Mouse (Mus musculus) lung, embryonic 16.5 days (tissue): Measurements from ENCODE around the gene Olfr1423. TPM values are rescaled to one million over a fixed set of nuclear protein-coding genes. Genes with fewer than 3 reads are reported as not detected.
"Not testable (repeated sequence)": the region's sequence is repeated elsewhere in the genome, so short reads cannot be mapped to it uniquely, and the experiment has no call there.

ENCODE experiments used
- ATAC-seq: fragments of 200-750 bp; cut with Nextera tagmentation; 2 replicates; pipeline ENCODE4 v1.8.0; 2017; ENCODE audit warnings: low read depth, mild to moderate bottlenecking, moderate library complexity
- H3K27ac ChIP-seq: fragments of 300-500 bp; sonication (generic); 2 replicates; pipeline ENCODE4 v1.5.1; 2014; ENCODE audit warnings: mild to moderate bottlenecking, control low read depth, low read length
- H3K27me3 ChIP-seq: fragments of 300-500 bp; sonication (generic); 2 replicates; pipeline ENCODE4 v1.6.1; 2014; ENCODE audit warnings: low read depth, low read length, mixed read lengths; ENCODE audit not compliant: control insufficient read depth, insufficient read depth
- H3K36me3 ChIP-seq: fragments of 300-500 bp; sonication (generic); 2 replicates; pipeline ENCODE4 v1.6.1; 2014; ENCODE audit warnings: low read length; ENCODE audit not compliant: control insufficient read depth, insufficient read depth
- H3K4me1 ChIP-seq: fragments of 300-500 bp; sonication (generic); replicated peaks from 2 replicates; pipeline ENCODE4 v1.6.1; 2014; ENCODE audit warnings: low read length, mixed read lengths; ENCODE audit not compliant: control insufficient read depth, insufficient read depth
- H3K4me2 ChIP-seq: fragments of 300-500 bp; sonication (generic); 2 replicates; pipeline ENCODE4 v1.6.1; 2014; ENCODE audit warnings: low read depth, low read length, control low read depth
- H3K4me3 ChIP-seq: fragments of 300-500 bp; sonication (generic); 2 replicates; pipeline ENCODE4 v1.5.1; 2014; ENCODE audit warnings: mild to moderate bottlenecking, low read length, control low read depth
- H3K9ac ChIP-seq: fragments of 300-500 bp; sonication (generic); 2 replicates; pipeline ENCODE4 v1.6.1; 2014; ENCODE audit warnings: low read length, control low read depth
- H3K9me3 ChIP-seq: fragments of 300-500 bp; sonication (generic); 2 replicates; pipeline ENCODE4 v1.6.1; 2016; ENCODE audit warnings: low read length; ENCODE audit not compliant: control insufficient read depth
- WGBS: fragments of 180-500 bp; shearing (Covaris S2); extraction: QIAGEN DNeasy Blood & Tissue Kit; methylation state at CpG from one replicate; pipeline ENCODE4 v1.1.7; 2014; 5-methylcytosine and 5-hydroxymethylcytosine counted together
- polyA plus RNA-seq: library from polyadenylated mRNA; unstranded; fragments of >200 nt; fragmentation: Nextera tagmentation; extraction: Ambion mirVana; gene quantifications from 2 replicates; pipeline ENCODE4 v1.2.1, GENCODE M21; 2015

The Olfr1423 gene
- not detected in 2 replicates for polyA plus RNA-seq

DNA sequence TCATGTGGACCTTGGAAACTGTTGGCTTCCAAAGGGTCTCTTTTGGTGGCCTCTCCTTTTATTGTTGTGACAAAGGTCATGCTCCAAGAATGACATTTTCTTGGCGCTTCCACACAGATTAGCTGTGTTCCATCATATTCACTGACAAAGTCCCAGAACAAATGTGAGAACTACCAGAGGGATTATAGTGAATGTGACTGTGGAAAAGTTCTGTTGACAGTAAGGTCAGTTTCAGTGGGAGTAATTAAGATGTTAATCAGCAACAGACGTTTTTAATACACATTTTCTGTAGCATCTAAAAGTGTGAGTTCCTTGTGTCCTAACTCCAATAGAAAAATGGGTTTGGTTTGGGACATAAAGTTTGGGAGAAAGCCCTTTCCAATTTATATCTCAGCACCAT lies at the start of gene Olfr1423:
TSS of gene Olfr1423 (minus strand) at position 101 of the 400 bp plus-strand sequence.
- no peaks in the 10 kb centered on the region for H3K36me3 ChIP-seq
- H3K4me2 ChIP-seq = no peak within 1 kb of the TSS
- no peaks in the 10 kb centered on the region for H3K4me1 ChIP-seq
- no peak within 1 kb of the TSS for H3K9ac ChIP-seq
- no peak for ATAC-seq
- no peak within 1 kb of the TSS for H3K4me3 ChIP-seq
- 47% methylated on average over 2 of the region's 2 CpGs for WGBS
- H3K27ac ChIP-seq = no peak within 1 kb of the TSS
- no peaks in the 10 kb centered on the region for H3K27me3 ChIP-seq
- no peaks in the 10 kb centered on the region for H3K9me3 ChIP-seq

DNA sequence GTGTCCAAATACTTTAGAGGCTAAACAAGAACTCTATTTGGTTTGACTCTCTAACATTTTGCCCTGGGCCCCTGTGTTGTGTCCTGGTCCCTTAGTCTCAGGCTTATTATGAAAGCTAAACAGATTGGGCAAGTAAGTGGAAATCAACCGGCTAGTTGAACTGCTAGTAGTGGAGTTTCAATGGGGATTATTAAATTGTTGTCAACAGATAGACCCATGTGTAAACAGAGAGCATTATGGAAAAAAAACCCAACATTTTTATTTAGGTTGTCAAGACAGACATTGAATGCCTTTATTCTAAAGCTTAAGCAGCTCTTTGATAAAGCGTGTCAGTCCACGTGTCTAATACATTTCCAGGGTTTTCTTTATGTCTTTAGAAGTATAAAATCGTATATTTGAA lies 36.5 kb upstream of the Olfr1423 start, which contains the start of gene Olfr1425:
TSS of gene Olfr1425 (minus strand) at position 101 of the 400 bp plus-strand sequence.
- H3K36me3 ChIP-seq, H3K4me1 ChIP-seq, H3K27ac ChIP-seq, H3K4me2 ChIP-seq, H3K9me3 ChIP-seq, H3K27me3 ChIP-seq, H3K9ac ChIP-seq, H3K4me3 ChIP-seq, ATAC-seq: not testable (repeated sequence)
- 74% methylated on average over 4 of the region's 4 CpGs for WGBS

DNA sequence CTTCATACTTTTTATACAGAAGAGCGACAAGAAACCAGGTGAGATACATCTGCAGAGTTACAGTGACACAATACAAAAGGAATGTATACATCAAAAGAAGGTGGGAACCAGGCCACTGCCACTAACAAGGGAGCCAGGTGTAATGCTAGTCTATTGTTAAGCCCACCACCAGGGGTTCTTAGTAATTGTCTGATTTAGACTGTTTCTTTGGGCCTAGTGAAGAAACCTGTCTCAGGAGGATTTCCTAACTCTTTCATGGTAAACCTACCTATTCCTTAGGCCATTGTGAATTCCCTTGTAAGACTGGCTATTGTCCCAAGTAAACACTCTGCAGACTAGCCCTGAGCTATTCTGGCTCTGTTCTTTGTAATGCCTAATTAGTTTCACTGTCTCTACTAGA lies 28.4 kb upstream of the Olfr1423 start:
- not testable (repeated sequence) for ATAC-seq, H3K4me2 ChIP-seq, H3K4me1 ChIP-seq, H3K27ac ChIP-seq, H3K36me3 ChIP-seq, H3K9ac ChIP-seq, H3K9me3 ChIP-seq, H3K27me3 ChIP-seq, H3K4me3 ChIP-seq
- WGBS = 75% methylated on average over 1 of the region's 1 CpGs

DNA sequence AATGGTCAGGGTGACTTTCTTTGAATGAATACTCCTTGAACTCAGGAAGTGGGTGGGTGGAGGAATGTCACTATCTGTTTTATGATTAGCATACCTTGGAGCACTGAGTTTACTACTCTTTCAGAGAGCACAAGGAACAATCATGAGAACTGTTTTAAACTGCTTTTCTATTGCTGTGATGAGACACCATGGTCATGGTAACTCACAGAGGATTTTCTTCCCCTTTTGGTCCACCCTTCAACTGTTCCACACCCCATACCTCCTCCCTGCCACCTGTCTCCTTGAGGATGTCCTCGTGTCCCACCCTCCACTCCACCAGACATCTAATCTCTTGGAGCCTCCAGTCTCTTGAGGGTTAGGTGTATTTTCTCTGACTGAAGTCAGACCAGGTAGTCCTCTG lies 26.7 kb upstream of the Olfr1423 start:
- not testable (repeated sequence) for H3K4me2 ChIP-seq, H3K4me3 ChIP-seq, ATAC-seq, H3K36me3 ChIP-seq, H3K27me3 ChIP-seq, H3K9me3 ChIP-seq, H3K27ac ChIP-seq, H3K9ac ChIP-seq, H3K4me1 ChIP-seq
- 65% methylated on average over 1 of the region's 1 CpGs for WGBS

DNA sequence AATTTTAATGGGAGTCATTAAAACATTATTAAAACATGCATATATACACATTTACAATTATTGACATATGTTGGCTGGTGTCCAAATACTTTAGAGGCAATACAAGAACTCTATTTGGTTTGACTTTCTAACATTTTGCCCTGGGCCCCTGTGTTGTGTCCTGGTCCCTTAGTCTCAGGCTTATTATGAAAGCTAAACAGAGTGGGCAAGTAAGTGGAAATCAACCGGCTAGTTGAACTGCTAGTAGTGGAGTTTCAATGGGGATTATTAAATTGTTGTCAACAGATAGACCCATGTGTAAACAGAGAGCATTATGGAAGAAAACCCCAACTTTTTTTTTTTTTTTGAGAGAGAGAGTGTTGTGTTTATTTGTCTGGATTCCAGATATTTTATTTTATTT lies 21.5 kb upstream of the Olfr1423 start, which contains the start of gene Olfr1424:
TSS of gene Olfr1424 (minus strand) at position 101 of the 400 bp plus-strand sequence.
- H3K27me3 ChIP-seq, H3K4me1 ChIP-seq, H3K27ac ChIP-seq, H3K4me3 ChIP-seq, ATAC-seq, H3K9ac ChIP-seq, H3K9me3 ChIP-seq, H3K4me2 ChIP-seq, H3K36me3 ChIP-seq: not testable (repeated sequence)
- 81% methylated on average over 1 of the region's 1 CpGs for WGBS

DNA sequence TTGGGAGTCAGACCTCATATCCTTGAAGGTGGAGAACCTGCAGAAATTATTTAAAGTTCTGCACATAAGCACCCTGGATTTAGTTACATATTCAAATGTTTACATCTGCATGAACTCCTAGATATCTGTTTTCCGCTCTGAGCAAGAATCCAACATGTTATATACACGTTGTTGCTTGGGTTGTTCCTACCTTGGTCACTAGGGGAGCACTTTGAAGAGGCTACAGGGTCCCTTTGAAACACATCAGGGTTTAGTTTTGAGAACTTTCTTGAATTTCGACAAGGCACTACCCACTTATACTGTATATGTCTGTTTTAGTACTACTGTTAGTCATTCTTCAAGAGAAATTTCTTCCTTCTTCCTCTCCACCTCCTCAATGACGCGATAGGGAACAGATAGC lies 2.0 kb upstream of the Olfr1423 start:
- ATAC-seq = no peak
- Histone ChIP-seq H3K9ac (no peak overlapping the region), H3K4me3 (no peak overlapping the region), H3K36me3 (no peaks in the 10 kb centered on the region), H3K4me2 (no peak overlapping the region), H3K27me3 (no peaks in the 10 kb centered on the region), H3K9me3 (no peaks in the 10 kb centered on the region), H3K4me1 (no peaks in the 10 kb centered on the region), H3K27ac (no peak overlapping the region)
- WGBS = 91% methylated on average over 5 of the region's 5 CpGs

DNA sequence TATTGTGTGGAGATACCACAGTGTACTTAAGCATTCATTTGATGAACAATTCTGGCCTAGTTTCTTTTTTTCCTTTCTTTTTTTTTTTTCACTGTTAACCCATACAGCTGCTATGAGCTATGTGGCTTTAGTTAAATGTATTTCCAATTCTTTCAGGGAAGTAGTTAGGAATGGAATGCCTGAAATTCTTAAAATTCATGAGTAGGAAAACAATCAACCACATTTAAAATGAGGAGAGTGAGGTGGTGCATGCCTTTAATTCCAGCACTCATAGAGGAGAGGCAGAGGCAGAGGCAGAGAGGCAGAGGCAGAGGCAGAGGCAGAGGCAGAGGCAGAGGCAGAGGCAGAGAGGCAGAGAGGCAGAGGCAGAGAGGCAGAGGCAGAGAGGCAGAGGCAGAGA lies 3.4 kb downstream of the Olfr1423 start:
- no peaks in the 10 kb centered on the region for H3K36me3 ChIP-seq
- no peaks in the 10 kb centered on the region for H3K27me3 ChIP-seq
- no peak overlapping the region for H3K4me2 ChIP-seq
- no peak overlapping the region for H3K27ac ChIP-seq
- no peaks in the 10 kb centered on the region for H3K9me3 ChIP-seq
- no peak overlapping the region for H3K4me3 ChIP-seq
- H3K4me1 ChIP-seq = no peaks in the 10 kb centered on the region
- ATAC-seq = no peak
- H3K9ac ChIP-seq = no peak overlapping the region

DNA sequence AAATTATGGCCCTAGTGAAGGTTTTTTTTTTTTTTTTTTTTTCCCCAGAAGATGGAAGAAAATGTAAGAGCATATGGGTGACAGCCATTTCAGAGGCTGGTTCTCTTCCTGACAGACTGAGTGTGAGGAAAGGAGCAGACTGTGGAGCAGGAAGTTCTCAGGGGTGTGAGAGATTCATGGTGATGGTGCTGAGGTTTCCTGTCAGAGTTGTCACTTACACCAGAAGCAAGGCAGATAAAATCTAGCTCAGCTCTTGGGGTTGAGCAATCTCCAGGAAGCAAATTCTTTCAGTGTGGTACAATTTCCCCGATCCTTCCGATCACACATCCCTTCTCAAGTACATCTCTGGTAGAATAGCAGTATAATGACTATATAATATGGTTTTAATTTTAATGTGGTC lies 14.5 kb downstream of the Olfr1423 start:
- Histone ChIP-seq H3K4me3 (no peak overlapping the region), H3K4me1 (no peaks in the 10 kb centered on the region), H3K36me3 (no peaks in the 10 kb centered on the region), H3K27ac (no peak overlapping the region), H3K4me2 (no peak overlapping the region), H3K27me3 (no peaks in the 10 kb centered on the region), H3K9ac (no peak overlapping the region), H3K9me3 (no peaks in the 10 kb centered on the region)
- 19% methylated on average over 2 of the region's 2 CpGs for WGBS
- no peak for ATAC-seq

DNA sequence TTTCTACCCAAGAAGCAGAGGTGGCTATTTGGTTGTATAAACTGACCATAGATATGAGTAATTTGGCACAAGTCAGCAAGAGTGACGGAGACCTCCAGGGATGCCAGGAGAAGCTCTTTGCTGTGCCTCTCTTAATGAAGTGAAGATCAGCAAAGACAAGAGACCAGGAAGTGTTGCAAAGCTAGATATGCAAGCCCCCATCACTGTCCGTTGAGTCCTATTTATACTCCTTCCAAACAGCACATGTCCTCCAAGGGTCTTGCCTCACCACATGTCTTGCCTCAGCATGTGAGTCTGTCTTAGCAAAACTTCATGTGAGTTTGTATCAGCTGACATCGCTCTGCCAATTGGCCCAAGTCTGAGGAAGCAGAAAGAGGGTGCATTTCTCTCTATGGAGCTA lies 15.8 kb downstream of the Olfr1423 start:
- Histone ChIP-seq H3K4me3 (no peak overlapping the region), H3K36me3 (no peaks in the 10 kb centered on the region), H3K9ac (no peak overlapping the region), H3K4me2 (no peak overlapping the region), H3K9me3 (no peaks in the 10 kb centered on the region), H3K4me1 (no peaks in the 10 kb centered on the region), H3K27me3 (no peaks in the 10 kb centered on the region), H3K27ac (no peak overlapping the region)
- ATAC-seq = peak; percentile 61
- WGBS = 66% methylated on average over 3 of the region's 3 CpGs

DNA sequence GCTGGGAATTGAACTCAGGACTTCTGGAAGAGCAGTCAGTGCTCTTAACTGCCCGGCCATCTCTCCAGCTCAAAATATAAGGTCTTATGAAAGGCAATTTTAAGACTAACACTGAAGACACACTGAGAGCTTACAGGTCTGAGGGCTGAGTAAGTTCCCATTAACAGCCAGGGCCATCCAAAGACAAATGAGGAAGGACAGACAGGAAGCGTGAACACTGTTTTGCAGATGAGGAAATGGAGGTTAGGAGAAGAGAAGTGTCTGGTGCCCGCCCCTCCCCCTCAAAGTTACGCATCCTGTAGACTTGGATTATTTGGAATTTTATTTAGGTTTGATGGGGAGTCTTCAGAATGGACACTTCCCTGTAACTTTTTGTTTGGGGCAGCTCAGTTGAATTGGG lies 17.0 kb downstream of the Olfr1423 start:
- WGBS = 75% methylated on average over 4 of the region's 4 CpGs
- ATAC-seq = no peak

More for the DNA sequence above, 17.0 kb downstream of the Olfr1423 start:
- Histone ChIP-seq H3K4me1 (no peaks in the 10 kb centered on the region), H3K27me3 (no peaks in the 10 kb centered on the region), H3K9ac (no peak overlapping the region), H3K4me3 (no peak overlapping the region), H3K27ac (no peak overlapping the region), H3K36me3 (no peaks in the 10 kb centered on the region), H3K4me2 (no peak overlapping the region), H3K9me3 (no peaks in the 10 kb centered on the region)
